Mouse (Mus musculus): ENCODE results near the gene Lin7b.

DNA sequence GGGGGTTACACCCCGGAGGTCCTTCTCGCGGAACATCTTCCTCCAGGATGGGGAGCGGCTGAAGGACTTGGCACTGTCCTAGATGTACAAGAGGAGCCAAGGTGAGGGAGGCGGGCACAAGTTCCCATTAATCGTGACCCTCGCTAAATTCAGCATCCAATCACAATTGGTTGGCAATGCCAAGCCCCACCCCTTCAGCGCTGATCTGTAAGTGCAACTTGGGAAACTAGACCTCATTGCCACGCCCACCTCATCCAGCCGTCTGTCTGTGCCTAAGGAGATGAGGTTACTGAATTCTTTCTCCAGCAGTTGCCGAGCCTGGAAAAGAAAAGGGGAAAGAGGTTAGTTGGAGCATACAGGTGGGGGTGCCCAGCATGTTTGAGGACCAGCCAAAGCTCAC, 29.7 kb downstream of the Lin7b start:
- no peak for TF ChIP-seq POLR2A (IDR thresholded peaks at IDR 0.05; ENCODE audit: control insufficient read depth, extremely low read depth, insufficient read depth, low read length, poor library complexity)
- TF ChIP-seq CTCF (IDR thresholded peaks at IDR 0.05; ENCODE audit: borderline replicate concordance, control insufficient read depth, extremely low read depth, insufficient read depth, low read length, poor library complexity) = no peak

All from thymus, adult 2 months (tissue).